Mouse (Mus musculus) left cerebral cortex, adult 11 months (tissue): Measurements from ENCODE around the gene Vmn2r19.
"Not testable (repeated sequence)": the region's sequence is repeated elsewhere in the genome, so short reads cannot be mapped to it uniquely, and the experiment has no call there.

Experiments
- DNase-seq: peaks from one replicate; pipeline ENCODE4 v3.0.0; 2022; ENCODE audit warnings: low spot score

Vmn2r19 gene

DNA sequence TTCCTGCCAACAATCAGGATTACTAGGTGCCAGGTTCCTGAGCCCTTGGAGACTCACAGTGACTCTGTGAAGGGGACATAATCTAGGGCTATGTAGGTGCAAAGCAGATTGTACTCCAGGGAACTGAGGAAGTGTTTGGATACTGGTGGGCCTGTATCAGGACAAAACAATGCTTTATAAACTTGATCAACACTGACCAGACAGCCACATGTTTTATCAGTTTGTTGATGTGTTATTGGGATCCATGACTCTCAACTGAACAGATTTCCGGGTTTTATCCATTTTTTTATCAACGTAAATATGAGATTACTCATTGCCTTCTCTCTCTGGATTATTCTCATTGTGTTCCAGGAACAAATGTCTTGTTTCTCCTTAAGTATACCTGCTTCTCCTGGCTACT, at the start of gene Vmn2r19:
Gene Vmn2r19 (plus strand): TSS at position 301 of the 400 bp plus-strand sequence.
- DNase-seq = no peak

DNA sequence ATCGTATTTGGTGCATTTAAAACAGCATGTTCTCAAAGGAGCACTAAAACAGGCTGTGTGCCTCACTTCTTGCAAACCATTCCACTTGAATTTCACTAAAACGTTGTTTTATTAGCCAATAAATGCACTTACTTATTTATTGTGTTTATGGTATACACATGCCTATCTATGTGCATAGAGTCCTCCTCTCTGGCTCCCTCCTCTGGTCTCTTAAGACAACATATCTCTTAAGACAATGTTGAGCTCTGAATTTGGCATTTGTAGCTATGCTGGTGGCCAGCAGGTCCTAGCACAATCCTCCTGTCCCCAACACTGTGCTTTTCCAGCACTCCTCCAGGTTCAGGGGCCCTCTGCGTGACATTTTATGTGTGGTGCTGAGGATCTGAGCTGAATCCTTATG, 49.2 kb upstream of the Vmn2r19 start:
- no peak for DNase-seq

DNA sequence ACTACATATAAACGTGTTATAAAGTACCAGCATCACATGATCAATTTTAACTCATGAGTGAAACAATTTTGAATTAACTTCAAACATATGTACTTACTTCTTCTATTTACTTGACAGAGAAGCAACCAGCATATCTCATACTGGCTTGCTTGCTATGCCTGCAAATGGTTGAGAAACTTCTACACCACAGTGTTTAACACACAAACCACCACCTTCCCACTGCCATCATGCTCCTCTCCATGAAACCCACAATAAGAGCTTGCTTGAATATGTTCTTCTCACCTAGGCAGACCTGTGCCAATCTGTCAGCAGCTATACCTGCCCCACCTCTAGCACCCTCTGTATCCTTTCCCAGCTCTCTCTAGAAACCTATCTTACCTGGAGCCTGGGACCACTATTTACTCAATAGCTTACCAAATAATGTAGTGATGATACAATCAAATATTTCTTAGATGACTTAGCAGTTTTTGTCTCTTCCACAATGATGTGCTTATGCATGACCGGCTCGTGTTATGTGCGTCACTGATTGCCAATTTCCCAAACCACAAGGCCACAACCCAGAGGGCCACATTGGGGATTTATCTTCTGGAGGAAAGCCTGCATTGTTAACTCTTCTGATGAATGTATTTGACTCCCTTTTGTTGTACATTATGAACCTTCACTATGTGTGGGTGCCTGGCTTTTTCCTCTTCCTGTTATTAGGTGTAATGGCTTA, 48.1 kb upstream of the Vmn2r19 start:
- DNase-seq = no peak

DNA sequence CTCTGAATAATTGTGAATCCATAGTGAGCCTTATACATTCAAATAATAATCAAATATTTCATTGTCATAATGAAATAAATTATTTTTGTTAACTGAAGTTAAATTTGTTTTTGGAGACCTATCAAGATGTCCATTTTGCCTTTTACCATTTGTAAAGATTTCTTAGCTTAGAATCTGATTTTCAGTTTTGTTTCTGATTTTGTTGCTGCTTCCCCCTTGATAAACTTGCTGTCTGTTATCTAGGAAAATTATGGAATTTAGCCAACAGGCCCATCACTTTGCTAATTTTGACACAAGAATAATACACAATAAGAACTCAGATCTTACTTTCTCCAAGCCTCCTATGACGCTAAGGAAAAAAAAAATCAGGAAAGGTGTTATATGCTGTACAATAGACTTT, 47.3 kb upstream of the Vmn2r19 start:
- DNase-seq = no peak

DNA sequence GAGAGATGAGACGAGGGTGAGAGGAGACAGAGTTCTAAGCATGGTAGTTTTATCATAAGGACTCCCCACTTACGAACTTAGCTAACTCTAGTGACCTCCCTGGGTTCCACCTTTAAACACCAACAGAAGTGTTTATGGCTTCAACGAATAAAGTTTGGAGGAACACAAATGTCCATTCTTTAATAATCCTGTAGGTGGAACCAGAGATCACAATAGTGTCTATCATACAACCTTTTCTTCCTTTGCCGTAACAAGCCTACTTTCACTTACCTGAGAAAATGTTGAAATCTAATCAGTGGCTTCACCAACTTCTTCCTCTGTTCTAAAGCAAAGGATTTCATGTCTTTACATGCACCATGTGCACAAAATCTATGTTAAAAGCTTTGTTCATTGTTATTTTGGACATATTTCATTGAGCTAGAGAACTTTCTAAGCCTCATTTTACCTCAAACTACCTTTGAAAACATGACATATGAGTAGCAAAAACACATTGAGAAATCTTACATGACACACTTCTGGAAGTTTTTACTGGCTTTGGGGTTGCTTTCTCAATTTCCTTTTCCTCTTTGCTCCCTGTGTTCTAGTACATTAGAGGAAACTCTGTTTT, 46.5 kb upstream of the Vmn2r19 start, which contains the start of gene Clec4d:
Gene Clec4d (plus strand): TSS at position 557 of the 607 bp plus-strand sequence.
- DNase-seq = no peak

DNA sequence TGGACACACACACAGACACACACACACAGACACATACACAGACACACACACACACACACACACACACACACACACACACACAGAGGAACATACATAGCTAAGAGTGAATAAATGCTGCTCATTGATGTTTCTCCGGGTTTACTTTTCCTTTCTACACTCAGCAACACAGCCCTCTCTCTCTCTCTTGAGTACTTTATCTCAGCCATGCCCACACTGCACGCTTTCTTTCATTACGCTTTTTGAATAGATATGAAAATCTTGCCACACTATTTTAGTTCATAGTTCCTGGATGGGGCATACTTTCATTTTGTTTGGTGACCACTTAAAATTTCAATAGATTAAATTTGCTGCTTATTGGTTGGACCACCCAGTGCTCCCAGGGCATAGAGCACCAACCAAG, 43.9 kb upstream of the Vmn2r19 start:
- no peak for DNase-seq

DNA sequence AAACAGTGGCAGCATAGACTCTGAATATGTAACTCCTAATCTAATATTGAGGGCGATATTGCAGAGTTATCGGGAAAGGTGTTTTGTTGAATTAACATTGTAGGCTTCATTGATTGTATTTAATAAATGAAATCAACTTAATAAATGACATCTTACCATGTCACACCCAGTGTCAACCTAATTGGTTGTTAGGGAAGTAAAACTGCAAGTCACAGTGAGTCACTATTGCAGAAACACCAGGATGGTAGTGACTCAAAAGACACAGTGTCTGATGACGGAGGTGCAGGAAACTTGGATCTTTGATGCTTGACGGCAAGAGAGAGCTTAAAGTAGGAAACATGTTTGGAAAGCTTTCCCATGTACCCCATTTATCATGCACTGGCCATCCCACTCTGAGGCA, 42.3 kb upstream of the Vmn2r19 start:
- DNase-seq = no peak

DNA sequence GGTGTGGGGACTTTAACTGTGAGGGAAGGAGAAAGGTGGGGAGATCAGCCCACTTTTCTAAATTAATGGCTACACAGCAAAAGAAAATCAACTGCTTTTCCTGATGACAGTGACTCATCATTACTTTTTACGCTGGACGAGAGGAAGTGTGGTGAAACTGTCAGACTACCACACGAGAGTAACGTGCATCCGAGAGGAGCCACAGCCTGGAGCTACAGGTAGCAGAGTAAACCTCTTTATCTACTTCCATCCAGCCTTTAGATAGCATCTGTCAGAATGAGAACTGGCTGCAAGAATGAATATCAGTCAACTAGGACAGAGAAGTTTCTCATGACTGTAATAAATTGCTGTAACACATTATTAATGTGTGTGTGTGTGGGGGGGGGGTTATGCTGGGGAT, 41.2 kb upstream of the Vmn2r19 start:
- no peak for DNase-seq

DNA sequence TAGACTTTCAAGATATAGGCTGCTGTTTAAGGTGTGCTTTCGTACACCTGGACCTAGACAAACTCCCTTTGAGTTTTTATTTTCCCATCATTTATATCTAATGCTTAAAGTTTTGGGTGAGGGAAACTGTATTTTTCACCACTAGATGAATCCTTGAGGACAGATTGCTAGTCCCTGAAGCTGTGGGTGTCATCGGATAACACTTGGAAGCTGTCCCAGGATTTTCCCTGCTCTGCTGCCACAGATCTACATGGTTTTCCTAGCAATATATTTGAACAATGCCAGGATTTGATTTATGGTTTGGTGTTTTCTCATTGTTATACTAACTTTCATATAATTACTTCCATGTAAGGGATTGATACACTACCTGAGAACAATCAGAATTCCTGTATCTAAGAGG, 28.7 kb upstream of the Vmn2r19 start:
- DNase-seq = peak; percentile 7

DNA sequence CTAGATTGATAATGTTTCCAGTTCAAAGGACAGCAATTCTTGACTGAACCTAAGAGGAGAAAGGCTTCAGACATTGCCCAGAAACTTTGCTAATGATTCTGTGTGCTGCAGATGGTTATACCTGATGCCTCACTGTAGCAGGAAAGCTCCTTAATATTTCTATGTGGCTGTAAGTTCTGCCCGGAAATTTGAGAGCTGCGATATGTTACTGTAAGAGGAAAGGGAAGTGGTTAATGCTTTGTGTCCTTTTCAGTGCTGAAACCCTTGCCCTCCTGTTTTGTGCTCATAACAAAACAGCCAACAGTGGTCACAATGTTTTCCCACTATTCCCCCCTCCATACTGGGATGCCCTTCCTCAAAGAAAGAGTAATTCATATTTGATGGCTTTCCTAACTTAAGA, 21.8 kb upstream of the Vmn2r19 start:
- no peak for DNase-seq

DNA sequence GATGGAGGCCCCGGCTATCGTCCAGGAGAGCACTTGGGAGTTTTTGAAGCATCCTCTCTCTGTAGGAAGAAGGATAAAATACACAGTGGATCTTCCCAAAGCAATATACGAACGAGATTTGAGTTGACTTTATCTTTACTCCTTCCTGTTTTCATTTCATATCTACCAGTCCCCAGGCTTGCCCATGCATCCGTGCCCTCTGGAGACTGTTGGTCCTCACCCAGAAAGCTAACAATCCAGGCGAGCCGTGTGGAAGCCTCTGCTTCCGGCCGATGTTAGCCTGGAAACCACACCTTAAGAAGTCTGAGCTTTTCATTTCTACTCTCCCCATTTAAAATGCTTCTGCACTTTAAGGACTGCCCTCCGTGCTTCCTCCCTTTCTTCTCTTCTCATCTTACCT, 19.2 kb upstream of the Vmn2r19 start:
- no peak for DNase-seq

DNA sequence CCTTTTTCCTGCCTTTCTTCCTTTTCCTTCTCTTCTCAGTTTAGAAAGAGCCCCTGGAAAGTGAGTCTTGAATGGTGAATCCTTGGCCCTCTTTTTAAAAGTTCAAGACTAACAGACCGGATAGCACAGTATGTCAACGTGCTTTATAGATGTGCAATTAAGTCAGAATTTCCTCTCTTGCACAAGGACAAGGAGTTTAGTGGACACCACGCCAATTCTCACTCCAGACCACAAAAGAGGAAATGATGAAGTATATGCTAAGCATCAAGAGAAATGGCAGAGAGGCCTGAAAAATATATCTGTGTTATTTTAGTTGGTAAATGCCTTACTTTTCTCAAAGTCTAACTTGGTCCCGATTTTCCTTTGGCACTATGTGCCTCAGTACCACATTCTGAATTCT, 18.4 kb upstream of the Vmn2r19 start, which contains the start of gene Clec4e:
Gene Clec4e (minus strand): TSS at position 118 of the 400 bp plus-strand sequence.
- DNase-seq = no peak

DNA sequence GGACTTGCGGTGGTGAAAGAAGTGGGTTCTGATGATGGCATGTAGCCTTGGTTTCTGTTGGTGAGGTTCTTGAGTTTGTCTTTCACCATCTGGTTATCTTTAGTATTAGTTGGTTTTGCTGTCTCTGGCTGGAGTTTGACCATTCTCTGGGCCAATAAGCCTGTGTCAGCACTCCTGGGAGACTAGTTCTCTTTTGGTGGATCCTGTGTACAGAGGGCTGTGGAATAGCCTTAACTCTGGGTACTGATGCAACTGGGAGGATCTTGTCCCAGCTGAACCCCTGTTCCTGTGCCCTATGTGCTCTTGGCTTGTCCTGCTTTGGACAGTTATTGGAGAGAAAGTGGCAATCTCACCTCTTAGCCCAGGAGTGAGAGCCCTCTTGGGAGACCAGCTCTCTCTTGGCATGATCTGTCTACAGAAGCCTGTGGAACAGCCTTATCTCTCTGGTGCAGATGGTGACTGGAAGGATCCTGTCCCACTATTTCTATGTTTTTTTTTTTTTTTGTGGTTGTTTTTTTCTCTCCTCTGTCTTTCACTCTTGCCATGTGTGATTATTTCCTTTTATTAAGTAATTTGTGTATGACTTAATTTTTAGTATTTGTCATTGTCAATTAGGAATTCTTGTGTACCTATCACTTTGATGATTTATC, 15.3 kb upstream of the Vmn2r19 start:
- DNase-seq = no peak

DNA sequence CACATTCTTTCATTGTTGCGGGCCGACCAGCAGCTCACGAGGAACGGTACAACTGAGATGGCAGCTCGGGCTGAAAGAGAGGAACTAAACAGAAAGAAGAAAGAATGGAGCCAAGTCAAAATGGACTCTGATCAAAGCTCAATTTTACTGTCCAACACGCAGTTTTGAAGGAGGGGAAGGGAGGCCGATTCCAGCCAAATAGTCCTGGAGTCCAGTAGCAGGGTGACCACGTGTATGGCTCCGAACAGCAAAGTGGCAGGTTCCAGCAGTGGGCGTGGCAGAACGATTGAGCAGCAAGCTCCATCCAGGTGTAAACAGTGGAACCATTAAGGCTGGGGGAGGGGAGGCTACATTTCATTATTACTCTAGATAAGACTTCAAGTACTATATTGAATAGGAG, 14.6 kb upstream of the Vmn2r19 start:
- not testable (repeated sequence) for DNase-seq

DNA sequence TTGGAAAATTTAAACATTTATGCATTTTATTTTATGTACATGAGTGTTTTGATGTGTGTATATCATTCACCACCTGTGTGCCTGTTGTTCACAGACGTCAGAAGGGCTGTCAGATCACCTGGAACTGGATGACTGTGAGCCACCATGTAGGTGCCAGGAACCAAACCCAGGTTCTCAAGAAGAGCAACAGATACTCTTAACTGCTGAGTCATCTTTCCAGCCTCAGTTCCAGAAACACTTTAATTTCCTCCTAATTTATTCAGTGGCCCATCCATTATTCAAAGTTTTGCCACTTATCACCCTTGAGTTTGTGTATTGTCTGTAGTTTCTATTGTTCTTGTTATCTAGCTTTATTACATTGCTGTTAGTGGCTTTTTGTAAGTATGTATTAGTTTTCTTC, 11.4 kb upstream of the Vmn2r19 start:
- no peak for DNase-seq

DNA sequence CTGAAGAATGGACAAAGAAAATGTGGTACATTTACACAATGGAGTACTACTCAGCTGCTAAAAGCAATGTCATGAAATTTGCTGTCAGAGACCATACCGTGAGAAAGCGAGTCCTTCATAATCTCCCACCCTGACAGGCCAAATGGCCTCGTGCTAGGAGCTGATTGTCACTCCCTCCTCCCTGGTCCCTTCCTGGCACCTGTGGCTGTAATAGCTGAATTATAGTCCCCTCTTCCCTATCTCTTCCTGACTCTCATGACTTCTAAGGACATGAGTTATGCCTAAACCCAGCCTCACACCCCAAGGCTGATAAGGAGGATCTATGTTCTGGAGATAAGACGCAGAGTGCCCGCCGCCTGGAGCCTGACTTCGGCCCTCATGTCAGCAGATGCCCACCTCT, 1.8 kb upstream of the Vmn2r19 start:
- not testable (repeated sequence) for DNase-seq

DNA sequence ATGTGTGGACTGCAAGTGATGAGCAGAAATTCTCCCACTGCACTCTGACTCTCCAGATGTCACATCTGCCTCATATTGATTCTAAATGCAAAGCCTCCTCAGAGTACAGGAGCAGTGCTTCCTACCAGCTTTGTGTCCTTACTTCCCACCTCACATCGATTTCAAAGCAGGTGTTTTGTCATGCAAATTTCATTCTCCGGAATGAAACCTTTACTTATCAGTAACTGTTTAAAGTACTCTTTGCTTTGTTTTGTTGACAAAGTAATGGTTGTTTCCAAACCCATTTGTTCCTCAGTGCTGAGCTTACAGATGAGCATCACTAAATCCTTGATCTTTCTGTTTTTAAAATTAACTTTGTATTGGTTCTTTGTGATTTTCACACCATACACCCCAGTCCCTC, 24.4 kb downstream of the Vmn2r19 start:
- no peak for DNase-seq

DNA sequence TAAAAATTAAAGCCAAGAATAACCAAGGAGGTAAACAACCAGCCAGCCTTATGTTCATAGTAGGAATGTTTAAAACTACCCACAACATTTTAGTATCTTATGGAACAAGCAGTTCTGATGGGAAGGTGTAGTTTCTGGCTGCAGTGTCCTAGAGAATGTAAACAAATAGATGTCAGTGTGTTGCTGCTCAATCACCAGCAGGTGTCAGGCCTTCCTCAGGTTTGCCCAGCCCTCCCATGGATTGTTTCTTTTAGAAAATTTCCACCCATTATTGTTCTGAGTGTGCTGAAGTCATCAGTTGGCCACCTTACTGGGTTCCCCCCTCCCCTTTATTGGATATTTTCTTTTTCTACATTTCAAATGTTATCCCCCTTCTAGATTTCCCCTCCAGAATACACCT, 32.0 kb downstream of the Vmn2r19 start:
- no peak for DNase-seq

DNA sequence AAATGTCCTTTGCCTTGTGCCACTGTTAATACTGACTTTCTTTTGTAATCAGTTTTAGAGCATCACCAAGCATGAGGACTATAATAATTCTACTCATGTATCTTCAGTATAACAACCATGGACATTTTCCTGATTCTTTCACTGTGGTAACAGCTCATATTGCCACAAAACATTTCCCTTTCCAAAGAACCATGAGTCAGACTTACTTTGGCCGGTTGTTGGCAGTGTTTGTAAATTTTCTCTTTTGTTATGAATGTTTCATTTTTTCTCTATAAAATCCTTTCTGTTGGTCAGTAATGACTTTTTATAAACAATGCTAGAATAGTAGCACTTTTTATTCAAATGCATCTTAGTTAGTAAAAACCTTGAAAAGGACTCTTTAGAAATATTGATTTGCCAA, 38.0 kb downstream of the Vmn2r19 start:
- DNase-seq = no peak
